Mouse (Mus musculus): ENCODE results near the gene Mia3.

DNA sequence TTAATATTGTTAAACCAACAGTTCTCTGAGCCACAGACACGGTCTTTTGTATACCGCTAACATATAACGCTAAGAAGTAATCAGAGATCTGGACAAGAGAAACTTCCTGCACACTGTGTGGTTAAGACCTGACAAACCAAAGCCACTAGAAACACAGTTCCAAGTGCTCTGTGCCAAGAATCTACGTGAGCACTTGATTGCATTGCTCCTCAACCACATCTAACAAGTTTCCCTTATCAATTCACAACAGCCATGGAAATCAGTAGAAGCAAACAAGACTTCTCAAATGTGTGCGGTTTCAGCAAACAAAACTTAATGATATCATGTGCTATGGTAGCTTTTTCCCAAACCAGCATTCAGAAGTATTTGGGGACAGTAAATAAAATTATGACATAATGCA is 7.1 kb downstream of the Mia3 start:
- TF ChIP-seq CTCF (IDR thresholded peaks at IDR 0.05; ENCODE audit: control insufficient read depth, insufficient read depth, low read length) (no peak), POLR2A (IDR thresholded peaks at IDR 0.05; ENCODE audit: borderline replicate concordance, control insufficient read depth, low read depth, low read length) (no peak)

All from bone marrow, adult 2 months (tissue).